Mouse (Mus musculus) bone marrow macrophage, adult 2 months (primary cell): ENCODE results near the gene Pxn.

ENCODE experiments used
- CTCF ChIP-seq: IDR thresholded peaks from 2 replicates; pipeline ENCODE4 v1.5.1; 2012; ENCODE audit warnings: low read depth, mild to moderate bottlenecking, low read length, moderate library complexity
- POLR2A ChIP-seq: IDR thresholded peaks from 2 replicates; pipeline ENCODE4 v1.6.1; 2012; ENCODE audit warnings: mild to moderate bottlenecking, low read depth, low read length, borderline replicate concordance

DNA sequence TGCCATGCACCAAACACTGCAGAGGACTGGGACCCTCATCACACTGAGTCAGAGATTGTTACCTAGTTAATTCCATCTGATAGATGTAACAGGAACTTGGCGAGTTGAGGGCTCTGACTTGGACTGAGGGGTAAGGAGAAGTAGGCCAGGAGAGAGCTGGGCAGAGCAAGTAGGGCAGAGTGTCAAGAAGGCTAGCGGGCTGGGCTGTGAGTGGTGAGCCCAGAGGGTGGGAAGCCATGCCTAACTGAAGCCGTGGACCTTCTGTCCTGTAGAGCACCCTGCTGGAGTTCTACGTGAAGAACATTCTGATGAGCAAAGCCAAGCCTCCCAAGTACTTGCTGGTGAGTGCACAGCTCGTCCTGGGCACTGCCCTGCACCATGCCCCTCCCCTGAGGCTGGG lies 72.9 kb downstream of the Pxn start:
- TF ChIP-seq POLR2A (no peak), CTCF (no peak)
